Mouse (Mus musculus): Measurements from ENCODE around the gene Emp1. TPM values are rescaled to one million over a fixed set of nuclear protein-coding genes. Genes with fewer than 3 reads are reported as not detected.

Gene Emp1
- total and polyA plus RNA-seq, 3 experiments: 0.22 TPM; not detected in 2

- Histone ChIP-seq H3K9me3 (replicated peaks) (peaks cover 24% of the 10 kb centered on the region), H3K36me3 (replicated peaks) (no peaks in the 10 kb centered on the region), H3K4me3 (ENCODE audit: low read depth, low read length) (no peak overlapping the region), H3K27me3 (ENCODE audit: insufficient read depth, low read length) (no peaks in the 10 kb centered on the region), H3K4me1 (ENCODE audit: insufficient read depth, low read depth, low read length) (no peaks in the 10 kb centered on the region)
- ATAC-seq (ENCODE audit: extremely low read depth, insufficient number of reproducible peaks, low FRiP score, poor library complexity, severe bottlenecking) (no peak), DNase-seq (ENCODE audit: low spot score) (no peak)
- TF ChIP-seq GATA2 (IDR thresholded peaks at IDR 0.05; ENCODE audit: borderline replicate concordance, low read depth, low read length): no peak
- no peak for TF ChIP-seq GATA1 (IDR thresholded peaks at IDR 0.05; ENCODE audit: borderline replicate concordance, low read length)
- no peak for TF ChIP-seq POLR2AphosphoS5 (IDR thresholded peaks at IDR 0.05; ENCODE audit: insufficient replicate concordance, low read depth, low read length)
- TF ChIP-seq TAL1 (conservative IDR thresholded peaks at IDR 0.05; ENCODE audit: low read depth, low read length): no peak
- TF ChIP-seq CTCF (IDR thresholded peaks at IDR 0.05; ENCODE audit: low read depth, low read length): no peak
Measured at GRCm38 (mm10) chr6:135360331-135360730, 2.0 kb upstream of the Emp1 start.

GRCm38 (mm10) chr6:135362098-135362458, 267 bp upstream of the Emp1 start:
- no peak for TF ChIP-seq POLR2AphosphoS5 (IDR thresholded peaks at IDR 0.05; ENCODE audit: insufficient replicate concordance, low read depth, low read length)
- no peak for TF ChIP-seq CTCF (IDR thresholded peaks at IDR 0.05; ENCODE audit: low read depth, low read length)
- TF ChIP-seq GATA2 (IDR thresholded peaks at IDR 0.05; ENCODE audit: borderline replicate concordance, low read depth, low read length): no peak
- no peak for TF ChIP-seq GATA1 (IDR thresholded peaks at IDR 0.05; ENCODE audit: borderline replicate concordance, low read length)
- no peak for TF ChIP-seq TAL1 (conservative IDR thresholded peaks at IDR 0.05; ENCODE audit: low read depth, low read length)
- no peak overlapping the region for H3K4me3 ChIP-seq (ENCODE audit: low read depth, low read length)
- no peaks in the 10 kb centered on the region for H3K36me3 ChIP-seq (replicated peaks)
- no peaks in the 10 kb centered on the region for H3K27me3 ChIP-seq (ENCODE audit: insufficient read depth, low read length)
- ATAC-seq (ENCODE audit: extremely low read depth, insufficient number of reproducible peaks, low FRiP score, poor library complexity, severe bottlenecking): no peak
- no peak for DNase-seq (ENCODE audit: low spot score)
- no peaks in the 10 kb centered on the region for H3K4me1 ChIP-seq (ENCODE audit: insufficient read depth, low read depth, low read length)
- H3K9me3 ChIP-seq (replicated peaks): peaks cover 20% of the 10 kb centered on the region

- H3K4me1 ChIP-seq (ENCODE audit: insufficient read depth, low read depth, low read length): no peaks in the 10 kb centered on the region
- TF ChIP-seq TAL1 (conservative IDR thresholded peaks at IDR 0.05; ENCODE audit: low read depth, low read length) (no peak), CTCF (IDR thresholded peaks at IDR 0.05; ENCODE audit: low read depth, low read length) (no peak), POLR2AphosphoS5 (IDR thresholded peaks at IDR 0.05; ENCODE audit: insufficient replicate concordance, low read depth, low read length) (no peak), GATA2 (IDR thresholded peaks at IDR 0.05; ENCODE audit: borderline replicate concordance, low read depth, low read length) (no peak), GATA1 (IDR thresholded peaks at IDR 0.05; ENCODE audit: borderline replicate concordance, low read length) (no peak)
- DNase-seq (ENCODE audit: low spot score) (no peak), ATAC-seq (ENCODE audit: extremely low read depth, insufficient number of reproducible peaks, low FRiP score, poor library complexity, severe bottlenecking) (no peak)
- no peak overlapping the region for H3K4me3 ChIP-seq (ENCODE audit: low read depth, low read length)
- no peaks in the 10 kb centered on the region for H3K27me3 ChIP-seq (ENCODE audit: insufficient read depth, low read length)
- no peaks in the 10 kb centered on the region for H3K36me3 ChIP-seq (replicated peaks)
- H3K9me3 ChIP-seq (replicated peaks): peaks cover 24% of the 10 kb centered on the region
Measured at GRCm38 (mm10) chr6:135363344-135364040, 1.1 kb downstream of the Emp1 start.

- ATAC-seq (ENCODE audit: extremely low read depth, insufficient number of reproducible peaks, low FRiP score, poor library complexity, severe bottlenecking): no peak
- no peak overlapping the region for H3K4me3 ChIP-seq (ENCODE audit: low read depth, low read length)
- no peaks in the 10 kb centered on the region for H3K4me1 ChIP-seq (ENCODE audit: insufficient read depth, low read depth, low read length)
- no peak for DNase-seq (ENCODE audit: low spot score)
- TF ChIP-seq GATA1 (IDR thresholded peaks at IDR 0.05; ENCODE audit: borderline replicate concordance, low read length): no peak
- no peak for TF ChIP-seq TAL1 (conservative IDR thresholded peaks at IDR 0.05; ENCODE audit: low read depth, low read length)
- TF ChIP-seq GATA2 (IDR thresholded peaks at IDR 0.05; ENCODE audit: borderline replicate concordance, low read depth, low read length): no peak
- TF ChIP-seq POLR2AphosphoS5 (IDR thresholded peaks at IDR 0.05; ENCODE audit: insufficient replicate concordance, low read depth, low read length): no peak
- TF ChIP-seq CTCF (IDR thresholded peaks at IDR 0.05; ENCODE audit: low read depth, low read length): no peak
- peaks cover 25% of the 10 kb centered on the region for H3K9me3 ChIP-seq (replicated peaks)
- H3K36me3 ChIP-seq (replicated peaks): no peaks in the 10 kb centered on the region
- H3K27me3 ChIP-seq (ENCODE audit: insufficient read depth, low read length): no peaks in the 10 kb centered on the region
Measured at GRCm38 (mm10) chr6:135364041-135364745, 1.8 kb downstream of the Emp1 start.

GRCm38 (mm10) chr6:135364891-135365301, 2.6 kb downstream of the Emp1 start:
- H3K4me3 ChIP-seq (ENCODE audit: low read depth, low read length): no peak overlapping the region
- ATAC-seq (ENCODE audit: extremely low read depth, insufficient number of reproducible peaks, low FRiP score, poor library complexity, severe bottlenecking): no peak
- no peaks in the 10 kb centered on the region for H3K27me3 ChIP-seq (ENCODE audit: insufficient read depth, low read length)
- no peaks in the 10 kb centered on the region for H3K4me1 ChIP-seq (ENCODE audit: insufficient read depth, low read depth, low read length)
- no peaks in the 10 kb centered on the region for H3K36me3 ChIP-seq (replicated peaks)
- no peak for DNase-seq (ENCODE audit: low spot score)
- TF ChIP-seq GATA2 (IDR thresholded peaks at IDR 0.05; ENCODE audit: borderline replicate concordance, low read depth, low read length): no peak
- TF ChIP-seq POLR2AphosphoS5 (IDR thresholded peaks at IDR 0.05; ENCODE audit: insufficient replicate concordance, low read depth, low read length): no peak
- TF ChIP-seq GATA1 (IDR thresholded peaks at IDR 0.05; ENCODE audit: borderline replicate concordance, low read length): no peak
- no peak for TF ChIP-seq CTCF (IDR thresholded peaks at IDR 0.05; ENCODE audit: low read depth, low read length)
- no peak for TF ChIP-seq TAL1 (conservative IDR thresholded peaks at IDR 0.05; ENCODE audit: low read depth, low read length)
- H3K9me3 ChIP-seq (replicated peaks): peaks cover 25% of the 10 kb centered on the region

GRCm38 (mm10) chr6:135365614-135366013, 3.3 kb downstream of the Emp1 start:
- DNase-seq (ENCODE audit: low spot score) (no peak), ATAC-seq (ENCODE audit: extremely low read depth, insufficient number of reproducible peaks, low FRiP score, poor library complexity, severe bottlenecking) (no peak)
- TF ChIP-seq POLR2AphosphoS5 (IDR thresholded peaks at IDR 0.05; ENCODE audit: insufficient replicate concordance, low read depth, low read length): no peak
- TF ChIP-seq GATA1 (IDR thresholded peaks at IDR 0.05; ENCODE audit: borderline replicate concordance, low read length): no peak
- TF ChIP-seq CTCF (IDR thresholded peaks at IDR 0.05; ENCODE audit: low read depth, low read length): no peak
- TF ChIP-seq TAL1 (conservative IDR thresholded peaks at IDR 0.05; ENCODE audit: low read depth, low read length): no peak
- no peak for TF ChIP-seq GATA2 (IDR thresholded peaks at IDR 0.05; ENCODE audit: borderline replicate concordance, low read depth, low read length)
- Histone ChIP-seq H3K4me1 (ENCODE audit: insufficient read depth, low read depth, low read length) (no peaks in the 10 kb centered on the region), H3K36me3 (replicated peaks) (no peaks in the 10 kb centered on the region), H3K4me3 (ENCODE audit: low read depth, low read length) (no peak overlapping the region), H3K27me3 (ENCODE audit: insufficient read depth, low read length) (no peaks in the 10 kb centered on the region), H3K9me3 (replicated peaks) (peaks cover 24% of the 10 kb centered on the region)
